Mouse (Mus musculus) neural tube, embryonic 15.5 days (tissue): ENCODE measurements around the gene Tas1r2. TPM values are rescaled to one million over a fixed set of nuclear protein-coding genes. Genes with fewer than 3 reads are reported as not detected.
A peak's percentile ranks its signal among the peaks of the same experiment; 100 is the strongest.

ENCODE experiments used
- ATAC-seq: fragments of 200-750 bp; cut with Nextera tagmentation; 2 replicates; pipeline ENCODE4 v1.8.0; 2017; ENCODE audit warnings: mild to moderate bottlenecking, moderate TSS enrichment, moderate library complexity; ENCODE audit not compliant: low FRiP score
- H3K27ac ChIP-seq: fragments of 300-500 bp; sonication (generic); replicated peaks from 2 replicates; pipeline ENCODE4 v1.5.1; 2015; ENCODE audit warnings: mild to moderate bottlenecking, inconsistent platforms
- H3K27me3 ChIP-seq: fragments of 300-500 bp; sonication (generic); replicated peaks from 2 replicates; pipeline ENCODE4 v1.6.1; 2015; ENCODE audit warnings: inconsistent platforms
- H3K36me3 ChIP-seq: fragments of 300-500 bp; sonication (generic); 2 replicates; pipeline ENCODE4 v1.6.1; 2015; ENCODE audit warnings: inconsistent platforms
- H3K4me1 ChIP-seq: fragments of 300-500 bp; sonication (generic); 2 replicates; pipeline ENCODE4 v1.6.1; 2015; ENCODE audit warnings: inconsistent platforms
- H3K4me2 ChIP-seq: fragments of 300-500 bp; sonication (generic); 2 replicates; pipeline ENCODE4 v1.6.1; 2015; ENCODE audit warnings: inconsistent platforms, mild to moderate bottlenecking, moderate library complexity
- H3K4me3 ChIP-seq: fragments of 300-500 bp; sonication (generic); replicated peaks from 2 replicates; pipeline ENCODE4 v1.5.1; 2015; ENCODE audit warnings: mild to moderate bottlenecking, inconsistent platforms
- H3K9ac ChIP-seq: fragments of 300-500 bp; sonication (generic); replicated peaks from 2 replicates; pipeline ENCODE4 v1.6.1; 2015; ENCODE audit warnings: mild to moderate bottlenecking, inconsistent platforms
- H3K9me3 ChIP-seq: fragments of 300-500 bp; sonication (generic); replicated peaks from 2 replicates; pipeline ENCODE4 v1.6.1; 2016; ENCODE audit warnings: inconsistent platforms
- WGBS: fragments of 180-500 bp; shearing (Covaris S2); methylation state at CpG from one replicate; pipeline ENCODE4 v1.1.7; 2015; ENCODE audit warnings: mixed read lengths; 5-methylcytosine and 5-hydroxymethylcytosine counted together
- polyA plus RNA-seq: library from polyadenylated mRNA; unstranded; fragments of >200 nt; fragmentation: Nextera tagmentation; extraction: Ambion mirVana; gene quantifications from 2 replicates; pipeline ENCODE4 v1.2.1, GENCODE M21; 2015

The Tas1r2 gene
- polyA plus RNA-seq, 1 experiment from 2014 or later: not detected

DNA sequence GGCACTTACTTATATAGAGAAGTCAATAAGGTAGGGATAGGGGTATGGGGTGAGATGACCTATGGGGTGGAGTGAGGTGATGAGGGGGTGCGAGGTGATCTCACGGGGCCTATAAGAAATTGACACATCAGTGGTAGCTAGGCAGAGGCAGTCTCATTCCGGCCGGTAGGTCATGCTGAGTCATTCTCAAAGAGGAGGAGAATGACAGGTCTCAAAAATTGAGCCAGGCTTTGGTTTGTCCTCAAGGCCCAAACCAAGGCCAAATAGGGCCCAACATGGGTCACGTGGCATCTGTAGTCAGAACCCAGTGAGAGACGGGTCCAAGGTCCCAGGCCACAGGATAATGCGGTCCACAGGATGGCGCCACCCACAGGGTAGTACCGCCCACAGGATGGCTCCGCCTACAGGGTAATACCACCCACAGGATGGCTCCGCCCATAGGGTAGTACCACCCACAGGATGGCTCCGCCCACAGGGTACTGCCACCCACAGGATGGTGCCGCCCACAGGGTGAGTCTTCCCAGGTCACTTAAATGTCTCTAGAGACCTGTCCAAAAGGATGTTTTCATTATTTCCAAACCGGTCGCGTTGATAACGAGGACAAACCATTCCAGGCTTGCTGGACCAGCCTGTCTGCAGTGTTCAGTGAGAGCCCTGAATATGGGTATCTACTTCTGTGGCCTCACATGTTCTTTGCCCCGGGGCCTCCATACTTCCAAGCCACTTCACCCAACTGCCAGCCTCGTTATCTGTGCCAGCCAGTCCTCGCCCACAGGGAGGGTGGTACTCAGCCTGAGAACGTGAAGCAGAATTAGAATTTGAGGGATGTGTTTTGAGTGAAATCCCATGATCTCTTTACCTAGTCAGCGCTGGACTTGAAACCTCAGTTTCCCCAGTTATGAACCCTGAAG, 30.6 kb downstream of the Tas1r2 start:
- 84% methylated on average over 22 of the region's 22 CpGs for WGBS
- ATAC-seq: no peak

DNA sequence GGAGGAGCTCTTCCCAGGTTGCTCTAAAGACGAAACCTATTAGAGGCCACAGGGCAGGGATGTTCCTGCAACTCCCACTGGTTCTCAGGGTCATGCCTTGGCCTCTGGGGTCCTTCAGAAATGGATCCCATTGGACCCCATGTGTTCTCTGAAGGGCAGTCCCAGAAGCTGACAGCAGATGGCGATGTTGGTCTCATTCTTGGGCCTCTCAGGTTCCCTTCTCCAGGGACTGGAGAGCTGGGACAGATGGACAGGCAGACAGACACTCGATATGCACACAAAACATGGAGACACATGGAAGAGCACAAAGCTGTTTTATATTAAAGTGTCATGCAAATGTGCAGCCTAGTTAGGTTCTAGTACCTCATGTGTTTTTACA, 31.3 kb downstream of the Tas1r2 start:
- 12% methylated on average over 3 of the region's 3 CpGs for WGBS
- H3K27me3 ChIP-seq: no peaks in the 10 kb centered on the region

More for the DNA sequence above, 30.6 kb downstream of the Tas1r2 start:
- H3K4me3 ChIP-seq: no peak overlapping the region
- no peaks in the 10 kb centered on the region for H3K9me3 ChIP-seq
- no peaks in the 10 kb centered on the region for H3K27me3 ChIP-seq
- no peak overlapping the region for H3K27ac ChIP-seq
- H3K9ac ChIP-seq: no peak overlapping the region
- no peaks in the 10 kb centered on the region for H3K4me1 ChIP-seq
- H3K36me3 ChIP-seq: no peaks in the 10 kb centered on the region
- H3K4me2 ChIP-seq: no peak overlapping the region

DNA sequence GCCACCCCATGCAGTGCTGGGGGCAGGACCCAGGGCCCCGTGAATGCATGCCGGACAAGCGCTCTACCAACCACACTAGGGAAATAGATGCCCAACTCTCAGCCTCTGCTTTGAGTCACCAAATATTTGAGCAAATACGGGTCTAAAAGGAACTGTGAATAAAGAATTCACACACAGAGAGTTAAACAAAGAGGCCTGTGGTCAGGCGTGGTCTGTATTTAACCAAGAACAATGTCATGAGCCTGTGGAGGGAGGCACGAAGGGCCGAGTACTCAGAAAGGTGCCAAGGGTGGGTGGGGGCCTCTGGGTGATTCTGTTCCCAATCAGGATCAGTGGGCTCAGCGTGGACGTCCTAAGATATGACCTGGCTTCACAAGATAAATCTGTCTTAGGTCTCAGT, 34.7 kb downstream of the Tas1r2 start:
- no peaks in the 10 kb centered on the region for H3K27me3 ChIP-seq
- H3K9me3 ChIP-seq: no peaks in the 10 kb centered on the region
- no peaks in the 10 kb centered on the region for H3K36me3 ChIP-seq
- no peak overlapping the region for H3K4me3 ChIP-seq
- H3K9ac ChIP-seq: no peak overlapping the region
- no peak overlapping the region for H3K4me2 ChIP-seq
- H3K4me1 ChIP-seq: 0 out of 2 replicates have a peak, but pooled peaks cover 6% of the 10 kb centered on the region
- 51% methylated on average over 9 of the region's 9 CpGs for WGBS
- no peak overlapping the region for H3K27ac ChIP-seq
- ATAC-seq: no peak

More for the DNA sequence above, 31.3 kb downstream of the Tas1r2 start:
- ATAC-seq: no peak
- Histone ChIP-seq H3K4me1 (0 out of 2 replicates have a peak, but pooled peaks cover 1% of the 10 kb centered on the region), H3K27ac (no peak overlapping the region), H3K9ac (no peak overlapping the region), H3K4me3 (no peak overlapping the region), H3K9me3 (no peaks in the 10 kb centered on the region), H3K36me3 (no peaks in the 10 kb centered on the region), H3K4me2 (no peak overlapping the region)

DNA sequence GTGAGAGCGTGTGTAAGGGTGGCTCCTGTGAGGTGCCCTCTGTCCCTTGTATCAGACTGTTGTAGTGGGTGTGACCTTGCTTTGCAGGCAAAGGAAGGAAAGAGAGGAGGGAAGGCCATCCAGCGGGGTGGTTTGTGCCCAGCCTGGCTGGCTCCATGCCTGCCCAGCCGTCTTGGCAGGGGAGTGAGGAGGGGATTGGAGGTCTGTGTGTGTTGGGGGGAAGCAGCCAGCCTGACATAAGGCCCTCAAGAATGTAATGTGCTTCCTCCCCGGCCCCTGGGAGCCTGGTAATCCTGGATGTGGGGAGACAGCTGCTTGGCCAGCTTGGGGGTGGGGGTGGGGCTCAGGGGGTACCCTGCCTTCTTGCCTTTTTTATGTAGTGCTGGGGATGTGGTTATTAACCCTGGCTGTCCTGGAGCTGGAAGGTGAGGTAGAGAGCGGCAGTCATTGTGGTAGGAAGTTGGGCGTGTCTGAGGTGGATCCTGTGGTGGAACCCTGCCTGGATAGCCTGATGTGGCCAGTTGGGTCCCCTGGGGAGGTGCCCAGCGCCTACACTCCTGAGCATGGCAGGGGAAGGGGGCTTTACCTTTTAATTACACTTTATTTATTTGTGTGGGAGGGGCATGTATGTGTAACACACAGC, 36.4 kb downstream of the Tas1r2 start:
- Histone ChIP-seq H3K9ac (no peak overlapping the region), H3K27ac (no peak overlapping the region), H3K4me3 (no peak overlapping the region), H3K4me2 (no peak overlapping the region), H3K4me1 (0 out of 2 replicates have a peak, but pooled peaks cover 6% of the 10 kb centered on the region), H3K36me3 (no peaks in the 10 kb centered on the region), H3K27me3 (peaks cover 6% of the 10 kb centered on the region; the same call in 1 of the 2 replicates), H3K9me3 (no peaks in the 10 kb centered on the region)
- ATAC-seq: no peak
- WGBS: 44% methylated on average over 7 of the region's 7 CpGs

DNA sequence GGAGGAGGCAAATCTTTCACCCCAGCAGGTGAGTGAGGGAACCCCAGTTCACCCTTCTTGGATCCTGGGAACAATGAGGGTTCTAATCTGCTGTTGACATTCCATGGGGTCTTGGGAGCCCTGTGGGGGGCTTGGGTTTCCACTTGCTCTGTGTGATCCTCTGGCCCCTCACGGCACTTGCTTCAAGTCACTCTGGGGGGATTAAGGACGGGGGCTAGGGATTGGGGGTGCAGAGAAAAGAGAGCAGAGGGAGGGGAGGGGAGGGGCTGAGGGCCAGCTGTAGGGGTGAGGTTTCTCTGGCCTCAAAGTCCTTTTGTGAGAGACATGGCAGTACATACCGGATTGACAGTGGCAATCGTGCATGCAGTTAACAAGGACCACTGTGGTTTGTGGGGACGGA, 40.0 kb downstream of the Tas1r2 start:
- 49% methylated on average over 5 of the region's 5 CpGs for WGBS
- peaks cover 13% of the 10 kb centered on the region; the same call in 1 of the 2 replicates for H3K4me1 ChIP-seq
- H3K4me2 ChIP-seq: no peak overlapping the region
- no peak overlapping the region for H3K9ac ChIP-seq
- peaks cover 6% of the 10 kb centered on the region; the same call in 1 of the 2 replicates for H3K27me3 ChIP-seq
- no peaks in the 10 kb centered on the region for H3K36me3 ChIP-seq
- ATAC-seq: no peak
- H3K4me3 ChIP-seq: no peak overlapping the region
- H3K9me3 ChIP-seq: no peaks in the 10 kb centered on the region
- H3K27ac ChIP-seq: no peak overlapping the region

DNA sequence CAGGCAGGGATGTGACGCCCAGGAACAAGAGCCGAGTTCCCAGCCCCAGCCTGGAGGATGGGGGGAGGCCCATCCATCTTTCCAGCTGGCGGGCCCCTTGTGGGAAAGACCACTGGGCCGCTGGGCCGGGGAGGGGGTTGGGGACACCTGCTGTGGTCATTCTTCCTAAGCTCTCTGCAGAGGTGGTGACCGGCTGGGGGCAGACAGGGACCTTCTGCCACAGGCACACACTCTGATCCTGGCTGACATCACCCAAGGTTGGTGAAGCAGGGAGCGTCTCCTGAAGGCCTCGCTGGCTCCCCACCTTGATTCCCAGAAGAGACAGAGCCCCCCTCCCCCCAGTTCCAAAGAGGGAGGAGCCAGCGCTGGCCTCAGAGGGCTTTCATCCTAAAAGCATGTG, 44.4 kb downstream of the Tas1r2 start:
- Histone ChIP-seq H3K4me3 (no peak overlapping the region), H3K36me3 (no peaks in the 10 kb centered on the region), H3K4me2 (no peak overlapping the region), H3K9ac (0 out of 2 replicates have a peak overlapping the region, but pooled peaks have one; percentile 7), H3K27ac (no peak overlapping the region), H3K27me3 (peaks cover 6% of the 10 kb centered on the region; the same call in 1 of the 2 replicates), H3K4me1 (peaks cover 7% of the 10 kb centered on the region; the same call in 1 of the 2 replicates), H3K9me3 (no peaks in the 10 kb centered on the region)
- ATAC-seq: no peak
- 5% methylated on average over 9 of the region's 9 CpGs for WGBS

DNA sequence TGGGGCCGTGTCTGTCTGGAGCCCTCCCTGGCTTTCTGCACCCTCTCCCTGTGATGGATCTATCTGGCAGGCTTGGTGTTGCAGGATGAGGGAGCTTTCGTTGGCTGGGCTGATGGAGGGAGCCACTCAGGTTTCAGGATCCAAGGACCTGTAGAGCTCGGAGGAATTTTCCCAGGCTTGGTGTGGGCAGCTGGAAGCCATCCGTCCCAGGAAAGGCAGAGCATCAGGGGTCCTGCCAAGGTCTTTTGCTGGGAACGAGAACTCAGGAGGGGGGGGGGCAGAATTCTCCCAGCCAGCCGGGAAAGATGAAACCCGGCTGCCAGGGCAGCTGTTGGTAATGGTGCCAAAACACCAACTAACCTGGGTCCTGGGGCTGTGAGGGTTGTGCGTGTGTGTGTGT, 45.3 kb downstream of the Tas1r2 start:
- no peak overlapping the region for H3K27ac ChIP-seq
- no peak overlapping the region for H3K4me2 ChIP-seq
- peaks cover 7% of the 10 kb centered on the region; the same call in 1 of the 2 replicates for H3K4me1 ChIP-seq
- no peaks in the 10 kb centered on the region for H3K36me3 ChIP-seq
- H3K4me3 ChIP-seq: no peak overlapping the region
- H3K9me3 ChIP-seq: no peaks in the 10 kb centered on the region
- no peak for ATAC-seq
- WGBS: 56% methylated on average over 8 of the region's 8 CpGs
- peaks cover 4% of the 10 kb centered on the region; the same call in 1 of the 2 replicates for H3K27me3 ChIP-seq
- no peak overlapping the region for H3K9ac ChIP-seq

DNA sequence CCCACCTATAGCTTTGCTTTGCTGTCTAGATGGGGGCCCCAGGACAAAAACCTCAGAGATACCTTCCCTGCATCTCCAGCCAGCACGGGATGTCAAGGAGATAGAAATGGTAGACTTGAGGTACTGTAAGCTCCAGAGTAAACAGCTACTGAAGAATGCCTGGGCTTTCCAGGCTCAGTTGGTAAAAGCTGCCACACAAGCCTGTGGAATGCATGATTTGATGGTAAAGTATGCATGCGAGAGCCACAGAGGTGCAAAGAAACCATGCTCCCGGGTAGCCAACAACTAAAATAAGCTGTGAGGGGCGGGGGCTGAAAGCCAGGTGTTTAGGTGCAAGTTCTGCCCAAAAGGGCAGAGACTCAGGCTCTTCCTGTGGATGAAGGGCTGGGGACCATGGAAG, 49.6 kb downstream of the Tas1r2 start:
- 84% methylated on average over 4 of the region's 4 CpGs for WGBS
- peaks cover under 1% of the 10 kb centered on the region; the same call in 1 of the 2 replicates for H3K4me1 ChIP-seq
- no peak overlapping the region for H3K4me3 ChIP-seq
- H3K27me3 ChIP-seq: no peaks in the 10 kb centered on the region
- no peak for ATAC-seq
- H3K9me3 ChIP-seq: no peaks in the 10 kb centered on the region
- no peak overlapping the region for H3K4me2 ChIP-seq
- no peaks in the 10 kb centered on the region for H3K36me3 ChIP-seq
- H3K9ac ChIP-seq: no peak overlapping the region
- H3K27ac ChIP-seq: no peak overlapping the region

DNA sequence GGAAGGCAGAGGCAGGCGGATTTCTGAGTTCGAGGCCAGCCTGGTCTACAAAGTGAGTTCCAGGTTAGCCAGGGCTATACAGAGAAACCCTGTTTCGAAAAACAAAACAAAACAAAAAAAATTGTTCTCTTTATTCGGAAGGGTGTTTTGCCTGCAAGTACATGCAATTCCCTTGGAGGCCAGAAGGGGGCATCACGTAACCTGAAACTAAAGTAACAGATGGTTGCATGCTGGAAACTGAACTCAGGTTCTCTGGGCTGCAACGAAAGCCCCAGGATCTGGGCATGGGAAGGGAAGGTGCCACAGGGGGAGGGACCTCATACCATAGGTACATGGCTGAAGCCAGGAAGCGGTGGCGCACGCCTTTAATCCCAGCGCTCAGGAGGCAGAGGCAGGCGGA, 50.1 kb downstream of the Tas1r2 start:
- Histone ChIP-seq H3K27me3 (no peaks in the 10 kb centered on the region), H3K9me3 (no peaks in the 10 kb centered on the region), H3K4me1 (no peaks in the 10 kb centered on the region), H3K4me2 (no peak overlapping the region), H3K27ac (no peak overlapping the region), H3K9ac (no peak overlapping the region), H3K36me3 (no peaks in the 10 kb centered on the region), H3K4me3 (no peak overlapping the region)
- WGBS: 84% methylated on average over 11 of the region's 11 CpGs
- no peak for ATAC-seq

DNA sequence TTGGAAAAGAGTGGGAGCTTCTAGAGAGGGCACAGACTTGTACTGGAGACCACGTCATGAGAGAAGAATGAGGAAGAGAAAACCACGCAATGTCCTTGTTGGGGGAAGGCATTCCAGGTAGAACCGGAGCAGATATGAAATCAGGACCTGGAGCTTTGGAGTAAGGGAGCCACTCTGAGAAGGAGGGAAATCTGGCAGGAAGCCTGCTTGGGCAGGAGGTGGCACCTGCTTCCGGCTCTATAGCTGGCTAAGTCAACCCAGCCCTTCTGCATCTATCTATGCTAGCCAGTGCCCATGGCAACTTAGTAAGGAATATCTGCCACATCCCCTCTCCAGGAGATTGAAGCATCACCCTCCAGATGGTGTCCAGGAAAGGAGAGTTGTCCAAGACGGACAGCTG, 52.6 kb downstream of the Tas1r2 start:
- Histone ChIP-seq H3K36me3 (no peaks in the 10 kb centered on the region), H3K27ac (no peak overlapping the region), H3K4me3 (no peak overlapping the region), H3K4me2 (no peak overlapping the region), H3K4me1 (peaks cover 6% of the 10 kb centered on the region), H3K9ac (no peak overlapping the region), H3K9me3 (no peaks in the 10 kb centered on the region), H3K27me3 (no peaks in the 10 kb centered on the region)
- no peak for ATAC-seq
- WGBS: 89% methylated on average over 5 of the region's 5 CpGs

DNA sequence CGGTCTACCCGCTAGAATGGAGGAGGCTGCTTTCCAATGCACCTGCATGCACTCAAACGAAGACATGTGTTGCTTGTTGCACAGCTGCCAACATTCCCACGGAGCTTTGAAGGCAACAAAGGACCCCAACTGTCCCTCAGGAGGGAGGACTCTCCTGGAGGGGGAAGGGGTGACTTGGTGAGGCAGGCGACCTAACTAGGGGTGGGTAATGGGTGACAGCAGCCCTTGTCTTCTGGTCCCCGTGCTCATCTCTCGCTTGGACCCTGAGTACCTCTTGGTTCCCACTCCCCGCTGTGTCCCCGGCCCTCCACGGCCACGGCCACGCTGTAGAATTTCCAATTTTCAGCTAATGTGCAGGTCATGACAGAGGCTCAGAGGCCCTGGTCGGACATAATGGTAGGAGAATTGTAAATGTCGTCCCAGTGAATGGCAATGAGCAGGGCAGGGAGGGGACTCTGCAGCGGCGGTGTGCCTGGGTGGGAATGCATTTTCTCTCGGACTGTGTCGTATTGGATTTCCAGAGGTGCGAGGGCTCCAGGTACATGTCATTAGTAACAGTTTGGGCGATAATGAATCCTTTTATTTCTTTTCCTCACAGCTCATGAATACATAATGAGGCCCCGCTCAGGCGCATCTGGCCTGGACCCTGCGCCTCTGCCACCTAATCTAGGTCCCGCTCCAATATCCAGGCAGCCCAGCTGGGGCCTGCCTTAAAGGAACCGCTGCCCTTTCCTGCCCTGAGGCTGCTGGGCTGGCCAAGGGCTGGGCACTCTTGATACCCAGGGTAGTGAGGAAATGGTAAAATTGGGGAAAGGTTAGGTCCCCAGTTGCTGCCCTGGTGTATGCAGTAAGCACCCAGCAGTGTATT, 57.4 kb downstream of the Tas1r2 start:
- H3K27ac ChIP-seq: no peak overlapping the region
- H3K36me3 ChIP-seq: no peaks in the 10 kb centered on the region
- no peak overlapping the region for H3K4me2 ChIP-seq
- no peaks in the 10 kb centered on the region; the same call in 1 of the 2 replicates for H3K27me3 ChIP-seq
- WGBS: 20% methylated on average over 25 of the region's 25 CpGs
- ATAC-seq: no peak
- no peak overlapping the region for H3K4me3 ChIP-seq
- H3K4me1 ChIP-seq: peaks cover 10% of the 10 kb centered on the region
- 0 out of 2 replicates have a peak overlapping the region, but pooled peaks have one; percentile 2 for H3K9ac ChIP-seq
- H3K9me3 ChIP-seq: no peaks in the 10 kb centered on the region
